Mouse (Mus musculus) embryonic facial prominence, embryonic 11.5 days (tissue): ENCODE data around the gene Kcnip4. TPM values are rescaled to one million over a fixed set of nuclear protein-coding genes. Genes with fewer than 3 reads are reported as not detected.
A peak's percentile ranks its signal among the peaks of the same experiment; 100 is the strongest.

ENCODE experiments used
- ATAC-seq: fragments of 200-750 bp; cut with Nextera tagmentation; replicated peaks from 2 replicates; pipeline ENCODE4 v1.8.0; 2017; ENCODE audit warnings: low read depth; ENCODE audit not compliant: insufficient number of reproducible peaks, low FRiP score, low TSS enrichment
- DNase-seq: peaks from one replicate; pipeline ENCODE4 v3.0.0-alpha.2; 2015; ENCODE audit warnings: low spot score
- H3K27ac ChIP-seq: fragments of 300-500 bp; sonication (generic); replicated peaks from 2 replicates; pipeline ENCODE4 v1.5.1; 2014; ENCODE audit warnings: mild to moderate bottlenecking, low read depth, low read length, control low read depth
- H3K27me3 ChIP-seq: fragments of 300-500 bp; sonication (generic); 2 replicates; pipeline ENCODE4 v1.6.1; 2014; ENCODE audit warnings: mild to moderate bottlenecking, low read length, moderate library complexity, mixed read lengths; ENCODE audit not compliant: control insufficient read depth, insufficient read depth
- H3K36me3 ChIP-seq: fragments of 300-500 bp; sonication (generic); replicated peaks from 2 replicates; pipeline ENCODE4 v1.6.1; 2014; ENCODE audit warnings: low read depth, mild to moderate bottlenecking, low read length, moderate library complexity, mixed read lengths; ENCODE audit not compliant: control insufficient read depth, insufficient read depth
- H3K4me1 ChIP-seq: fragments of 300-500 bp; sonication (generic); 2 replicates; pipeline ENCODE4 v1.6.1; 2014; ENCODE audit warnings: low read length, mixed read lengths; ENCODE audit not compliant: control insufficient read depth, insufficient read depth
- H3K4me2 ChIP-seq: fragments of 300-500 bp; sonication (generic); 2 replicates; pipeline ENCODE4 v1.6.1; 2014; ENCODE audit warnings: low read depth, mild to moderate bottlenecking, control low read depth, low read length, moderate library complexity
- H3K4me3 ChIP-seq: fragments of 300-500 bp; sonication (generic); 2 replicates; pipeline ENCODE4 v1.5.1; 2014; ENCODE audit warnings: low read depth, low read length, control low read depth
- H3K9ac ChIP-seq: fragments of 300-500 bp; sonication (generic); replicated peaks from 2 replicates; pipeline ENCODE4 v1.6.1; 2014; ENCODE audit warnings: mild to moderate bottlenecking, control low read depth, low read length
- H3K9me3 ChIP-seq: fragments of 300-500 bp; sonication (generic); replicated peaks from 2 replicates; pipeline ENCODE4 v1.6.1; 2016; ENCODE audit warnings: mild to moderate bottlenecking, low read length, inconsistent platforms, mixed read lengths; ENCODE audit not compliant: control insufficient read depth
- WGBS: fragments of 180-500 bp; shearing (Covaris S2); extraction: QIAGEN DNeasy Blood & Tissue Kit; methylation state at CpG from one replicate; pipeline ENCODE4 v1.1.7; 2014; 5-methylcytosine and 5-hydroxymethylcytosine counted together
- polyA plus RNA-seq: library from polyadenylated mRNA; unstranded; fragments of >200 nt; fragmentation: Nextera tagmentation; extraction: Ambion mirVana; gene quantifications from 2 replicates; pipeline ENCODE4 v1.2.1, GENCODE M21; 2014

Gene Kcnip4
- polyA plus RNA-seq, 1 experiment from 2014 or later = 2.9 TPM

- H3K27me3 ChIP-seq = no peaks in the 10 kb centered on the region
- WGBS = 81% methylated on average over 2 of the region's 2 CpGs
Measured at GRCm38 (mm10) chr5:48942378-48943088, 582.2 kb downstream of the Kcnip4 start.

GRCm38 (mm10) chr5:48931881-48932280 lies 592.8 kb downstream of the Kcnip4 start:
- no peak overlapping the region for H3K27ac ChIP-seq
- H3K9me3 ChIP-seq = no peaks in the 10 kb centered on the region
- DNase-seq (no peak), ATAC-seq (no peak)
- H3K4me2 ChIP-seq = no peak overlapping the region
- H3K27me3 ChIP-seq = no peaks in the 10 kb centered on the region
- H3K9ac ChIP-seq = no peak overlapping the region
- no peak overlapping the region for H3K4me3 ChIP-seq
- no peaks in the 10 kb centered on the region for H3K4me1 ChIP-seq
- H3K36me3 ChIP-seq = no peaks in the 10 kb centered on the region
- 92% methylated on average over 2 of the region's 2 CpGs for WGBS

More at GRCm38 (mm10) chr5:48942378-48943088, 582.2 kb downstream of the Kcnip4 start:
- no peaks in the 10 kb centered on the region for H3K9me3 ChIP-seq
- no peak overlapping the region for H3K27ac ChIP-seq
- H3K36me3 ChIP-seq = no peaks in the 10 kb centered on the region
- no peak for DNase-seq
- H3K9ac ChIP-seq = no peak overlapping the region
- no peaks in the 10 kb centered on the region for H3K4me1 ChIP-seq
- ATAC-seq = no peak
- no peak overlapping the region for H3K4me2 ChIP-seq
- no peak overlapping the region for H3K4me3 ChIP-seq

- Histone ChIP-seq H3K27me3 (no peaks in the 10 kb centered on the region), H3K4me3 (no peak overlapping the region), H3K36me3 (no peaks in the 10 kb centered on the region), H3K9ac (no peak overlapping the region), H3K9me3 (no peaks in the 10 kb centered on the region), H3K4me2 (no peak overlapping the region), H3K4me1 (no peaks in the 10 kb centered on the region), H3K27ac (no peak overlapping the region)
- WGBS = 77% methylated on average over 8 of the region's 8 CpGs
- DNase-seq (no peak), ATAC-seq (no peak)
Measured at GRCm38 (mm10) chr5:48890216-48890615, 634.5 kb downstream of the Kcnip4 start.

GRCm38 (mm10) chr5:48889395-48890194 lies 635.1 kb downstream of the Kcnip4 start:
- Histone ChIP-seq H3K9me3 (no peaks in the 10 kb centered on the region), H3K36me3 (no peaks in the 10 kb centered on the region), H3K9ac (no peak overlapping the region), H3K4me3 (peak overlapping the region; percentile 7; the same call in 1 of the 2 replicates), H3K4me2 (peak overlapping the region; percentile 41), H3K4me1 (no peaks in the 10 kb centered on the region), H3K27ac (no peak overlapping the region), H3K27me3 (no peaks in the 10 kb centered on the region)
- DNase-seq (peak; percentile 51), ATAC-seq (peak; percentile 70; the same call in 1 of the 2 replicates)
- WGBS = 13% methylated on average over 18 of the region's 18 CpGs

GRCm38 (mm10) chr5:48878081-48878480 lies 646.6 kb downstream of the Kcnip4 start:
- Histone ChIP-seq H3K36me3 (no peaks in the 10 kb centered on the region), H3K4me1 (no peaks in the 10 kb centered on the region), H3K27me3 (no peaks in the 10 kb centered on the region), H3K4me2 (no peak overlapping the region), H3K4me3 (no peak overlapping the region), H3K9ac (no peak overlapping the region), H3K9me3 (no peaks in the 10 kb centered on the region), H3K27ac (no peak overlapping the region)
- 81% methylated on average over 2 of the region's 2 CpGs for WGBS
- DNase-seq (no peak), ATAC-seq (no peak)

GRCm38 (mm10) chr5:48864268-48864967 lies 660.3 kb downstream of the Kcnip4 start:
- ATAC-seq = no peak

GRCm38 (mm10) chr5:48840971-48841370 lies 683.7 kb downstream of the Kcnip4 start:
- ATAC-seq = no peak
- no peak for DNase-seq
- WGBS = 40% methylated on average over 2 of the region's 2 CpGs

More at GRCm38 (mm10) chr5:48864268-48864967, 660.3 kb downstream of the Kcnip4 start:
- H3K9ac ChIP-seq = no peak overlapping the region
- 80% methylated on average over 3 of the region's 3 CpGs for WGBS
- H3K4me3 ChIP-seq = no peak overlapping the region
- H3K4me1 ChIP-seq = no peaks in the 10 kb centered on the region
- no peak overlapping the region for H3K4me2 ChIP-seq
- H3K27me3 ChIP-seq = no peaks in the 10 kb centered on the region
- H3K27ac ChIP-seq = no peak overlapping the region
- H3K9me3 ChIP-seq = no peaks in the 10 kb centered on the region
- no peaks in the 10 kb centered on the region for H3K36me3 ChIP-seq
- DNase-seq = no peak

More at GRCm38 (mm10) chr5:48840971-48841370, 683.7 kb downstream of the Kcnip4 start:
- Histone ChIP-seq H3K4me3 (no peak overlapping the region), H3K27me3 (no peaks in the 10 kb centered on the region), H3K4me2 (no peak overlapping the region), H3K9ac (no peak overlapping the region), H3K4me1 (no peaks in the 10 kb centered on the region), H3K9me3 (no peaks in the 10 kb centered on the region), H3K36me3 (no peaks in the 10 kb centered on the region), H3K27ac (no peak overlapping the region)
